Mouse (Mus musculus) gastrocnemius, adult 2 months (tissue): ENCODE results near the gene Acbd4. TPM values are rescaled to one million over a fixed set of nuclear protein-coding genes. Genes with fewer than 3 reads are reported as not detected.

Experiments
- DNase-seq: peaks from one replicate; pipeline ENCODE4 v3.0.0; 2022
- H3K27ac ChIP-seq: fragments of 200-600 bp; 2 replicates; pipeline ENCODE4 v1.8.1; 2022; ENCODE audit warnings: mild to moderate bottlenecking
- H3K4me3 ChIP-seq: fragments of 200-600 bp; 2 replicates; pipeline ENCODE4 v1.8.1; 2022; ENCODE audit warnings: mild to moderate bottlenecking, moderate library complexity
- CTCF ChIP-seq: fragments of 200-600 bp; IDR thresholded peaks from 2 replicates; pipeline ENCODE4 v1.8.1; 2022; ENCODE audit warnings: antibody characterized with exemption, mild to moderate bottlenecking, moderate library complexity
- intact Hi-C: fragments of 180-260 bp; cut with DNase I; formaldehyde crosslinking; loops from one replicate; pipeline ENCODE4 v1.15.1; 2025
- total RNA-seq, 2 experiments: library from RNA; stranded (reverse); gene quantifications; 2 replicates each; pipeline ENCODE4 v1.2.3; 2021

Gene Acbd4
- total RNA-seq, 2 experiments from 2014 or later: 24.2 to 28.6 TPM

- intact Hi-C loops: no loop called here
- Histone ChIP-seq H3K27ac (peak overlapping the region; percentile 90), H3K4me3 (no peak overlapping the region)
- no peak for TF ChIP-seq CTCF
- DNase-seq: peak; percentile 21
These were observed 31.1 kb upstream of the Acbd4 start for GRCm38 (mm10) chr11:103070322-103070880.

- no peak for TF ChIP-seq CTCF
- DNase-seq: peak; percentile 23
- H3K4me3 ChIP-seq: peak overlapping the region; percentile 62
- intact Hi-C loops: no loop called here
- peak overlapping the region; percentile 57 for H3K27ac ChIP-seq
These were observed 27.8 kb upstream of the Acbd4 start for GRCm38 (mm10) chr11:103073671-103074070.

GRCm38 (mm10) chr11:103074121-103074650, 27.3 kb upstream of the Acbd4 start:
- H3K4me3 ChIP-seq: peak overlapping the region; percentile 62
- intact Hi-C loops: no loop called here
- peak overlapping the region; percentile 57 for H3K27ac ChIP-seq
- TF ChIP-seq CTCF: no peak
- peak; percentile 30 for DNase-seq

DNA sequence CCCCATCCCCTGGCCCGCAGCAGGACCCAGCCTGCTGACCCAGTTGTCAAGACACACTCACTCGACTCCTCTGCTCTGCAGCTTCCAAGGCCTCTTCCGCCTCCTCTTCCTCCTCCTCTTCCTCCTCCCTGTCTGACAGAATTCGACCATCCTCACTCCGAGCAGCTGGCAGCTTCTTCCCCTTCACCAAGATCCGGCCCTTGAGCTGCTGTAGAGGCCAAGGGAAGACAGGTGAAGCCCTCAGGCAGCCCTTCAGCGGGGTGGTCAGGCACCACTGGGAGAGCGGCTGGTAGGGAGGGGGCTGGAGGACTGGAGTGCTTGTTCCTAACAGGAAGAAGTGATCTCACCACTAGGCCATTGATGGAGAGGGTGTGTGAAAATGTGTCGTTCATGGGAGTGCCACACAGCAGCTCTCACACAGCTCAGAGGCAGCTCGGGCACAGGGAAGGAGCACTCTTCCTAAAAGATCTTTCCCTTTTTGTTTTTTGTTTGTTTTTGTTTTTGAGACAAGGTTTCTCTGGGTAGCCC, 26.6 kb upstream of the Acbd4 start:
- TF ChIP-seq CTCF: no peak
- Histone ChIP-seq H3K27ac (peak overlapping the region; percentile 57), H3K4me3 (peak overlapping the region; percentile 62)
- DNase-seq: peak; percentile 31
- intact Hi-C loops: loop anchor here (1.0 kb wide), 1 partner anchor 16 kb away; no protein-coding TSS in a partner anchor

DNA sequence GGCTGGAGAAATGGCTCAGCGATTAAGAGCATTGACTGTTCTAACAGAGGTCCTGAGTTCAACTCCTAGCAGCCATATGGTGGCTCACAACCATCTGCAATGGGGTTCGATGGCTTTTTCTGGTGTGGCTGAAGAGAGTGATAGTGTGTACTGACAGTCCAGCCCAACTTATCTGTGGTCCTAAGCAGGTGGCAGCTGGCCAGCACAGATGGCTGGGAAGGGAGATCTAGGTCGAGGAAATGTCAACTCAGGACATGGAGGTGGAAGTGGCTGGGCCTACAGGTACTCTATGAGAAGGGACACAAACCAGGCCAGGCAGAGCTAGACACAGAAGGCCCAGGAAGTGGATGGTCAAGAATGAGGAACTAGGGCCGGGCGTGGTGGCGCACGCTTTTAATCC, 25.5 kb upstream of the Acbd4 start:
- peak; percentile 69 for DNase-seq
- intact Hi-C loops: no loop called here

GRCm38 (mm10) chr11:103076581-103076980, 24.9 kb upstream of the Acbd4 start:
- peak; percentile 17 for DNase-seq
- Histone ChIP-seq H3K27ac (no peak overlapping the region), H3K4me3 (no peak overlapping the region)
- intact Hi-C loops: no loop called here
- TF ChIP-seq CTCF: no peak

More for the DNA sequence above, 25.5 kb upstream of the Acbd4 start:
- TF ChIP-seq CTCF: no peak
- Histone ChIP-seq H3K4me3 (no peak overlapping the region), H3K27ac (peak overlapping the region; percentile 13; the same call in 1 of the 2 replicates)

DNA sequence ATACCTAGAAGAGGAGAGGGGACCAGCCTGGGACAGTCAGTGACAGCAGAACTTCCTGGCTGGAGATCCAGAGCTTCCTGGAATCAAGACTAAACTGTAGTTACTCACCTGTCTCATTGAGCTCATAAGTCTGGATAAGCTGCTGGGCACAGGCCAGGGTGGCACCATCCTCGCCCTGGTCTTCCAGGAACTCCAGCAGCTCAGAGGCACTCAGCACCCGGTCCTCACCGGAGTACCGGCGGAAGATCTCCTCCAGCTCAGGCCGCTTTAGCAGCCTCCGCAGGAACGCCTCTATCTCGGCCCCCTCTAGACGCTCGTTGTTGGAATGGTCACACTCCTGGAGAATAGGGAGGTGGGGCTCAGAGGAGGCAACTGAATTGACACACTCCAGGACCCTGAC, 23.4 kb upstream of the Acbd4 start:
- H3K4me3 ChIP-seq: no peak overlapping the region
- no peak overlapping the region for H3K27ac ChIP-seq
- no peak for TF ChIP-seq CTCF
- intact Hi-C loops: no loop called here
- peak; percentile 40 for DNase-seq

DNA sequence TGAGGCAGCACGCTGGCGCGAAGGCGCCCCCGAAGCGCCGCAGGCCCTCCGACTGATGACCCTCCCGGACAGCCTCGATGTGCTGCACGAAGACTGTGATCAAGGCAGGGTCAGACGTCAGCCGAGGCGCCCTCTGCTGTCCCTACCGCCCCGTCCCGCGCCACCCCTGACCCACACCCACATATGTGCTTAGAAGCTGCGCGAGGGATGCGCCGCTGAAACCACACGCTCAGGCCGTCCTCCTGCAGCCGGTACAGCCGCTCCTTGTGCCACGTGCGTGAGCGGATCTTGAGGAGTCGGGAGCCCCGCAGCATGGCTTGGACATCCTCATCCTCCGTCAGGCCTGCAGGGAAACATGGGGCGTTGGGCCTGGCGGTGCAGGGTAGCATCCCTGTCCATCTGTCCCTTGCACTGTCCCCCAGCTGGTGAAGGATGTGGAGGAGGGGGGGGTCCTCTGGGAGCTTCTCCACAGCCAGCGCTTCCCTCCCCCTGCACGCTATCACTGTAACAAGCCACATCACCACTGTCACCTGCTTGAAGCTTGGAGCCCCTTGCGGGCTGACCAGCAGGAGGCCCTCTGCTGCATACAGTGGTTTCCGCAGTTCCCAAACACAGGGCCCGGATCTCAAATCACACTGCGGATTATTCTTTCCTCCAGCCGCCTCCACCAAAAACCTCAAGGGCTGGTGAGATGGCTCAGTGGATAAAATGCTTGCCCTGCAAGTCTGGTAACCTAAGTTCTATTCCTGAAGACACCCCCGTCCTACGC, 21.0 kb upstream of the Acbd4 start:
- TF ChIP-seq CTCF: peak; percentile 29
- DNase-seq: peak; percentile 45
- Histone ChIP-seq H3K27ac (no peak overlapping the region), H3K4me3 (no peak overlapping the region; the same call in 1 of the 2 replicates)
- intact Hi-C loops: no loop called here

GRCm38 (mm10) chr11:103081631-103082030, 19.9 kb upstream of the Acbd4 start:
- Histone ChIP-seq H3K27ac (peak overlapping the region; percentile 50), H3K4me3 (no peak overlapping the region)
- TF ChIP-seq CTCF: no peak
- intact Hi-C loops: no loop called here
- DNase-seq: peak; percentile 54

- intact Hi-C loops: no loop called here
- TF ChIP-seq CTCF: no peak
- Histone ChIP-seq H3K27ac (peak overlapping the region; percentile 96), H3K4me3 (no peak overlapping the region)
- peak; percentile 38 for DNase-seq
These were observed 8.2 kb upstream of the Acbd4 start for GRCm38 (mm10) chr11:103093306-103093705.

DNA sequence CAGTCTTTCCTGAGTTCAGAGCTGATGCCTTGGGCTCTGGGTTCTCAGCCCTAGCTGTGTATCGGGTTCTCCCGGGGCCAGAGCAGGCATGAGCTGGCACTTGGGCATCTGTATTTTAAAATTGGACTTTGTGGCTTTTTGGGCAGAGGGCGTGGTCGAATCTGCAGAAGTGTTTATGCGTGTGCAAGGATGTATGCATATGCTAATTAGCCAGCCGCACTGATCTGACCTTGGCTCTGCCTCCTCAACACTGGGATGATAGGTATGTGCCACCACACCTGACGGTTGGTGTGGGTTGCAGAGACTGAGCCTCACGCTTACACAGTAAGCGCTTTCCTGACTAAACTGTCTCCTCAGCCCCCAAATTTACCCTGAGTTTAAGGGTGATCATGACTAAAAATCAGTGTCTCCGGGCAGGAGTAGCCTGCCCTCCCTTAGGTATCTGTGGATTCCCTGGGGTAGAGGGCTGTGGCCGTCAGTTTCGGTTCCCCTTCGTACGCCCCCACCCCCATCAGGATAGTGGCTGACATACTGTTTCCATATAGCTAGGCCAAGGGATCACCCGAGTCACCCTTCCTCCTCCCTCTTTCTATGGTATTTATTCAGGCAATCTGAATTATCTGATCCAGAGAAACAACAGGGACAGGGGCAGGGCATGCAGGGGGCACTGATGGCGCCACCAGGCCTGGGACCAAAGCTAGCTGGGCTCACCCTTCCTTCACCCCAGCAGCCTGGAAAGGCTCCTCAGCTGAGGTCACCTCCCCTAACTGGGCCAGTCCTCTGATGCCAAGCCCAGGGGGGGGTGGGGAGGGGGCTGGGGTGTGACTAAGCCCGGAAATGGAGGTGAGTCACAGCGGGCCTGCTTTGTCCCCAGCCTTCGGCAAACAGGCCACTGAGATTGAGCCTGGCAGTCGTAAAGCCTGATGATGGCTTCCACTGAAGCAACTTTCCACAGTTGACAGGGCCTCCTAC, 7.3 kb upstream of the Acbd4 start:
- peak overlapping the region; percentile 44 for H3K4me3 ChIP-seq
- peak overlapping the region; percentile 96 for H3K27ac ChIP-seq
- peak; percentile 73 for DNase-seq
- no peak for TF ChIP-seq CTCF
- intact Hi-C loops: no loop called here

GRCm38 (mm10) chr11:103095107-103095670, 6.3 kb upstream of the Acbd4 start:
- intact Hi-C loops: no loop called here
- peak overlapping the region; percentile 96 for H3K27ac ChIP-seq
- H3K4me3 ChIP-seq: no peak overlapping the region
- peak; percentile 18 for DNase-seq
- no peak for TF ChIP-seq CTCF
